Mouse (Mus musculus) heart, adult 2 months (tissue): Measurements from ENCODE around the gene Smim12.

Experiments
- CTCF ChIP-seq: fragments of 200-600 bp; IDR thresholded peaks from 2 replicates; pipeline ENCODE4 v1.8.1; 2022; ENCODE audit warnings: antibody characterized with exemption, mild to moderate bottlenecking, moderate library complexity
- EP300 ChIP-seq: fragments of 200-500 bp; IDR thresholded peaks from 2 replicates; pipeline ENCODE4 v1.6.1; 2011; ENCODE audit warnings: low read depth, low read length, control low read depth; ENCODE audit not compliant: insufficient read depth
- POLR2A ChIP-seq: fragments of 200-500 bp; IDR thresholded peaks from 2 replicates; pipeline ENCODE4 v1.6.1; 2011; ENCODE audit warnings: mild to moderate bottlenecking, low read depth, low read length, control low read depth; ENCODE audit not compliant: insufficient read depth

DNA sequence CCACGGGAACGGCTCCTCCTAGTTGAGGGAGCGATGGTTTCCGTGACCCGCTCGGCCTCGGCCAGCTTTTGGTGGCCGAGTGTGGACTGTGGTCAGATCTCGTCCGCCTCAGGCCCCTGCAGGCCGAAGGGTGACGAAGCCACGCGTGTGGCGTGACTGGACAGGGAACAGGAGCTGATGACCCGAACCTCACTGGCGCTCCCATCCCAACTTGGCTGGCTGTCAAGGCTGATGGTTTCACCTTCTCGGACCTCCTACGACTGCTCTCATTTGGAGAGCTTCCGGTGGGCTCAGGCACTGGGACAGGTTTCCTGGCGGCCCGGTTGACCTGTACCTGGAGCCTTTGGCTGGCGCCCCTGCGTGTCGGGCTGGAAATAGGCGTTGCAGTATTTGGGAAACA lies 369 bp downstream of the Smim12 start:
- no peak for TF ChIP-seq EP300
- no peak for TF ChIP-seq CTCF
- TF ChIP-seq POLR2A = no peak
